Mouse (Mus musculus) hindbrain, embryonic 14.5 days (tissue): ENCODE measurements around the gene Phc3. TPM values are rescaled to one million over a fixed set of nuclear protein-coding genes. Genes with fewer than 3 reads are reported as not detected.

Experiments used
- ATAC-seq: fragments of 200-750 bp; cut with Nextera tagmentation; 2 replicates; pipeline ENCODE4 v1.8.0; 2017; ENCODE audit warnings: moderate number of reproducible peaks, mild to moderate bottlenecking, moderate TSS enrichment, moderate library complexity; ENCODE audit not compliant: low FRiP score
- DNase-seq: peaks from one replicate; pipeline ENCODE4 v3.0.0-alpha.2; 2015; ENCODE audit warnings: low spot score
- H3K27ac ChIP-seq: fragments of 300-500 bp; sonication (generic); 2 replicates; pipeline ENCODE4 v1.5.1; 2014; ENCODE audit warnings: mild to moderate bottlenecking, moderate library complexity
- H3K27me3 ChIP-seq: fragments of 300-500 bp; sonication (generic); 2 replicates; pipeline ENCODE4 v1.6.1; 2014; ENCODE audit warnings: mild to moderate bottlenecking, low read length, mixed read lengths; ENCODE audit not compliant: control insufficient read depth, insufficient read depth
- H3K36me3 ChIP-seq: fragments of 300-500 bp; sonication (generic); replicated peaks from 2 replicates; pipeline ENCODE4 v1.6.1; 2014; ENCODE audit not compliant: control insufficient read depth, insufficient read depth
- H3K4me1 ChIP-seq: fragments of 300-500 bp; sonication (generic); replicated peaks from 2 replicates; pipeline ENCODE4 v1.6.1; 2014; ENCODE audit warnings: antibody characterized with exemption, low read length, mixed read lengths; ENCODE audit not compliant: control insufficient read depth, insufficient read depth
- H3K4me2 ChIP-seq: fragments of 300-500 bp; sonication (generic); replicated peaks from 2 replicates; pipeline ENCODE4 v1.6.1; 2014; ENCODE audit warnings: mild to moderate bottlenecking, moderate library complexity
- H3K4me3 ChIP-seq: fragments of 300-500 bp; sonication (generic); replicated peaks from 2 replicates; pipeline ENCODE4 v1.5.1; 2014; ENCODE audit warnings: mild to moderate bottlenecking, low read length
- H3K9ac ChIP-seq: fragments of 300-500 bp; sonication (generic); 2 replicates; pipeline ENCODE4 v1.6.1; 2014
- H3K9me3 ChIP-seq: fragments of 300-500 bp; sonication (generic); 2 replicates; pipeline ENCODE4 v1.6.1; 2016; ENCODE audit warnings: low read length; ENCODE audit not compliant: control insufficient read depth
- WGBS: fragments of 180-500 bp; shearing (Covaris S2); extraction: QIAGEN DNeasy Blood & Tissue Kit; methylation state at CpG from one replicate; pipeline ENCODE4 v1.1.7; 2014; 5-methylcytosine and 5-hydroxymethylcytosine counted together
- polyA plus RNA-seq: library from polyadenylated mRNA; unstranded; fragments of >200 nt; fragmentation: Nextera tagmentation; extraction: Ambion mirVana; gene quantifications from 2 replicates; pipeline ENCODE4 v1.2.1, GENCODE M21; 2014

Phc3 gene
- polyA plus RNA-seq, 1 experiment from 2014 or later = 9.9 TPM

DNA sequence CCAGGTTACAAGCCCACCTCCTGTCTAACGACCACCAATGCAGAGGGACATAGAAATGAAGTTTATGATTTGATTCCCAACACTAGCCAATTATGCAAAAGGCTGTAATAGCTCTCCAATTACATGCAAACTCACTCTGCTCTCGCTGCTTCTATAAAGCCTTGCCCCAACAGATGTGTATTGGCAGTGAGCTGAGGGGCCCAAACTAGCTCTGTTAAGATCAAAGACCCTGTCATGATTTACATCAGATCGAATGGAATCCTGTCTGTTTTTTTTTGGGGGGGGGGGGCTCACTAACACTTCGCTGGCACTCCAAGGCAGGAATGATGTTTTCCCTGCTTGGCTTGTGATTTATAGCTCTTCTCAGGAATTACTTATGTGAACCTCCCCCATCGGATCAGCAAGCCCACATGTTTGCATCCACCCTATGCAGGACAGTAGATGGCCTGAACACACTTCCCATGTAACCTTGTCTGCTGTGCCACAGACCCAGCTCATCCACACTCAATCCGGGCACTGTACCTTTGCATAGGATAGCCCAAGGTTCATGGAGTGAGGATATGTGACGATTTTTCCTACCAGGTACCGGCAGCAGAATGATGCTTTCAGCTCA lies 13.8 kb upstream of the Phc3 start:
- no peak for DNase-seq
- Histone ChIP-seq H3K9me3 (no peaks in the 10 kb centered on the region), H3K36me3 (no peaks in the 10 kb centered on the region), H3K4me2 (no peak overlapping the region), H3K27ac (no peak overlapping the region), H3K27me3 (no peaks in the 10 kb centered on the region), H3K9ac (no peak overlapping the region), H3K4me3 (no peak overlapping the region), H3K4me1 (no peaks in the 10 kb centered on the region)
- 72% methylated on average over 8 of the region's 8 CpGs for WGBS
- ATAC-seq = no peak

- no peaks in the 10 kb centered on the region for H3K36me3 ChIP-seq
- ATAC-seq (no peak), DNase-seq (no peak)
- H3K27ac ChIP-seq = no peak overlapping the region
- no peak overlapping the region for H3K4me2 ChIP-seq
- H3K4me1 ChIP-seq = no peaks in the 10 kb centered on the region
- WGBS = 84% methylated on average over 5 of the region's 5 CpGs
- H3K9ac ChIP-seq = no peak overlapping the region
- H3K4me3 ChIP-seq = no peak overlapping the region
- no peaks in the 10 kb centered on the region for H3K9me3 ChIP-seq
- H3K27me3 ChIP-seq = no peaks in the 10 kb centered on the region
Measured at GRCm38 (mm10) chr3:30981616-30982380, 12.6 kb upstream of the Phc3 start.

DNA sequence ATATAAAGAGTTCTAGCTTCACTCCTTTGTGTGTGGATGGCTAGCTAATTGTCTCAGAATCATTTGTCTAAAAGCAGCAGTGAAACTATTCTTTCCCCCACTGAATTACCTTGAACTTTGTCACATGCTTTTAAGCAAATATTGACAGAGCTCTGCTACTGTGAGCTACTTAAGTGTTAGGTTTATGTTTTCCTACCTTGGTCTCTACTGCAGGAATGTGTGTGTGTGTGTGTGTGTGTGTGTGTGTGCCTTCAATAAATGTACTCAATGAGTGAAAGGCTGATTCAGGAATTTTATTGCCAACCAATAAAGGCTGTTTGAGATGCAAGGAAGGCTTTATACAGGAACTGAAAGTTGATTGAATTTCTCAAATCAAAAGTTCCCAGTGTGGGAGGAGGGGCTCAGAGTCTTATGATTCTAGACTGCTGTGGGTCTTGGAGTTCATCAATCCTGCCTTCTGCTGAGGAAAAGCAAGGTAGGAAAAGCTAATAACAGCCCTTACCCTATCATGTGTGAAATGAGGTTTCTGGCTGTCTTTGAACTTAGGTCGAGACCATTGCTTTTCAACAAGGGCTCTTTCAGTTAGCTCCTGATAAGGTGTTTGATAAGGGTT lies 7.9 kb upstream of the Phc3 start:
- no peak overlapping the region for H3K27ac ChIP-seq
- no peak overlapping the region for H3K4me2 ChIP-seq
- H3K27me3 ChIP-seq = no peaks in the 10 kb centered on the region
- no peaks in the 10 kb centered on the region for H3K4me1 ChIP-seq
- 81% methylated on average over 1 of the region's 1 CpGs for WGBS
- H3K9me3 ChIP-seq = no peaks in the 10 kb centered on the region
- no peaks in the 10 kb centered on the region for H3K36me3 ChIP-seq
- no peak overlapping the region for H3K9ac ChIP-seq
- ATAC-seq (no peak), DNase-seq (no peak)
- H3K4me3 ChIP-seq = no peak overlapping the region

DNA sequence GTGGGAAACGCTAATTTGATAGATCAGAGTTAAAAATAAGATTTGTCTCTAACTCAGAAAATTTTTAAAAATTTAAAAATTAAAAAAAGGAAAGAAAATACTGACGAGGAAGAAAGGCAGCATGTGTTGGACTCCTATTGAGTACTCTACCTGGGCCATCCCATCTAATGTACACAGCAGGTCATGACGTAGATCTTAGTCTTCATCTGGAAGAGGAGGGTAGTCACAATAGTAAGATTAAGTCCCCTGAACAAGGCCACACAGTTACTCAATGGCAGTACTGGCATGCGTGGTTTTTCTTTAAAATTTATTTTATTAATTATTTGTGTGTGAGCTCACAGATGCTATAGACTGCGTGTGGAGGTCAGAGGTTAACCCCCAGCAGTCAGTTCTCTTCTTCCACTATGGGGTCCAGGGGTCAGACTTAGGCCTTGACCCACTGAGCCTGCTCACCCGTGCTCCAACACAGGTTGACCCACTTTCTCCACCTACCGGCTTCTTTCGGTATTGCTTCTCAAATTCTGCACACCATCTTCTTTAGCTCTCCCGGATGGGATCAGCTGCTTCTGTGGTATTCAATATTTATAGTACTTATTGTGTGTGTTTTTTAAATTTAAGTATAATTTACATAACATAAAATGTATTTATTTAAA lies 6.0 kb upstream of the Phc3 start:
- H3K9me3 ChIP-seq = no peaks in the 10 kb centered on the region
- no peak overlapping the region for H3K27ac ChIP-seq
- peak; percentile 74 for DNase-seq
- H3K4me3 ChIP-seq = no peak overlapping the region
- H3K4me1 ChIP-seq = no peaks in the 10 kb centered on the region
- no peaks in the 10 kb centered on the region for H3K36me3 ChIP-seq
- peak; percentile 37; the same call in 1 of the 2 replicates for ATAC-seq
- H3K27me3 ChIP-seq = no peaks in the 10 kb centered on the region
- WGBS = 40% methylated on average over 9 of the region's 9 CpGs
- H3K4me2 ChIP-seq = no peak overlapping the region
- no peak overlapping the region for H3K9ac ChIP-seq

GRCm38 (mm10) chr3:30968531-30969092 lies 603 bp downstream of the Phc3 start:
- peak; percentile 77 for ATAC-seq
- Histone ChIP-seq H3K27ac (peak overlapping the region; percentile 91), H3K9ac (peak overlapping the region; percentile 92), H3K27me3 (no peaks in the 10 kb centered on the region), H3K9me3 (no peaks in the 10 kb centered on the region), H3K4me2 (peak overlapping the region; percentile 64), H3K4me1 (peaks cover 11% of the 10 kb centered on the region), H3K4me3 (peak overlapping the region; percentile 89), H3K36me3 (peaks cover 23% of the 10 kb centered on the region)
- DNase-seq = peak; percentile 54
- WGBS = under 1% methylated on average over 50 of the region's 54 CpGs

DNA sequence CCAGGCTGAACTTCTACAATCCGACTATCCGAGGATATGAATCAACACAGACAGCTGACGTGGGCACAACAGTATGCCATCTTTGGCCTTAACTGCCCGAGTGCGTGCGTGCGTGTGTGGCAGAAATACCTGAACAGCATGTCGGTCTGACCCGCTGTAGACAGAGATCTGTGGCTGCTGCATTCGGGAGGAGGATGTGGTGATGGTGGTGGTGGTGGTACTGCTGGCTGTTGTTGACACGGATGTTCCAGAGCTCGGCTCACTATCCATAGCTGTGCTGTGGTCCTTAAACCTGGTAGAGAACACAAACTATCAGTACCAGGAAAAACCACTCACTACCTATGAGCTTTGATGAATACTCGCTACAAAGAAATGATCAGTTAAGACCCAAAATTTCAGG lies 3.6 kb downstream of the Phc3 start:
- Histone ChIP-seq H3K27me3 (no peaks in the 10 kb centered on the region), H3K36me3 (peaks cover 47% of the 10 kb centered on the region), H3K9me3 (no peaks in the 10 kb centered on the region), H3K9ac (no peak overlapping the region), H3K4me1 (peaks cover 11% of the 10 kb centered on the region), H3K4me3 (no peak overlapping the region), H3K27ac (no peak overlapping the region), H3K4me2 (no peak overlapping the region)
- DNase-seq (no peak), ATAC-seq (no peak)
- WGBS = 94% methylated on average over 13 of the region's 13 CpGs

- H3K27me3 ChIP-seq = no peaks in the 10 kb centered on the region
- DNase-seq (no peak), ATAC-seq (no peak)
- no peak overlapping the region for H3K27ac ChIP-seq
- 83% methylated on average over 3 of the region's 3 CpGs for whole genome bisulfite sequencing
- no peak overlapping the region for H3K4me2 ChIP-seq
- H3K9ac ChIP-seq = no peak overlapping the region
- H3K9me3 ChIP-seq = no peaks in the 10 kb centered on the region
- peaks cover 62% of the 10 kb centered on the region for H3K36me3 ChIP-seq
- no peak overlapping the region for H3K4me3 ChIP-seq
- H3K4me1 ChIP-seq = peaks cover 11% of the 10 kb centered on the region
Measured at GRCm38 (mm10) chr3:30964216-30964615, 5.0 kb downstream of the Phc3 start.

DNA sequence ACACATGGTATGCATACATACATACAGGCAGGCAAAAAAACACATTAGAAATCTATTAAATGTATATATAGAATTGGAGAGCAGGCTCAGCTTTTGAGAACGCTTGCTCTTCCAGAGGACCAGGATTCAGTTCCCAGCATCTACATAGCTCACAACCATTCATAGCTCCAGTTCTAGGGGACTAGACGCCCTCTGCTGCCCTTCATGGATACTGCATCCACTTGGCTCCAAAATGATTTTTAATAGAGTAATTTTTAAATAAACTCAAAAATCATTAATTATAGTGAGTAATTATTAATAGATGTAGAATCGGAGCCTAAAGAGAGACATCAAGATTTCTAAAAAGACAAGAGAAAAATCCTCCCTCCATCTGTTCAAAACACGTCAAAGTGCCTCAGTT lies 6.1 kb downstream of the Phc3 start:
- ATAC-seq (no peak), DNase-seq (no peak)
- no peaks in the 10 kb centered on the region for H3K27me3 ChIP-seq
- H3K4me2 ChIP-seq = no peak overlapping the region
- H3K9ac ChIP-seq = no peak overlapping the region
- WGBS = 92% methylated on average over 4 of the region's 4 CpGs
- peaks cover 8% of the 10 kb centered on the region for H3K4me1 ChIP-seq
- H3K36me3 ChIP-seq = peaks cover 72% of the 10 kb centered on the region
- no peak overlapping the region for H3K27ac ChIP-seq
- no peaks in the 10 kb centered on the region for H3K9me3 ChIP-seq
- H3K4me3 ChIP-seq = no peak overlapping the region
